Mouse (Mus musculus) forebrain, embryonic 16.5 days (tissue): ENCODE measurements at regions not wholly inside any gene's neighbourhood (a gene's known extent, or its start where the extent isn't known, plus 50 kb on each side); places are given as distances from the start of the nearest gene placed in this dataset.

Experiments used
- ATAC-seq: fragments of 200-750 bp; cut with Nextera tagmentation; 2 replicates; pipeline ENCODE4 v1.8.0; 2017; ENCODE audit warnings: mild to moderate bottlenecking, moderate library complexity
- H3K27ac ChIP-seq: fragments of 300-500 bp; sonication (generic); 2 replicates; pipeline ENCODE4 v1.5.1; 2014; ENCODE audit warnings: low read length, control low read depth
- H3K27me3 ChIP-seq: fragments of 300-500 bp; sonication (generic); replicated peaks from 2 replicates; pipeline ENCODE4 v1.6.1; 2014; ENCODE audit warnings: low read length; ENCODE audit not compliant: control insufficient read depth, insufficient read depth
- H3K36me3 ChIP-seq: fragments of 300-500 bp; sonication (generic); 2 replicates; pipeline ENCODE4 v1.6.1; 2014; ENCODE audit not compliant: control insufficient read depth, insufficient read depth
- H3K4me1 ChIP-seq: fragments of 300-500 bp; sonication (generic); replicated peaks from 2 replicates; pipeline ENCODE4 v1.6.1; 2014; ENCODE audit warnings: low read length; ENCODE audit not compliant: control insufficient read depth, insufficient read depth
- H3K4me2 ChIP-seq: fragments of 300-500 bp; sonication (generic); 2 replicates; pipeline ENCODE4 v1.6.1; 2014; ENCODE audit warnings: mild to moderate bottlenecking, low read length, control low read depth
- H3K4me3 ChIP-seq: fragments of 300-500 bp; sonication (generic); replicated peaks from 2 replicates; pipeline ENCODE4 v1.5.1; 2014; ENCODE audit warnings: mild to moderate bottlenecking, low read length, control low read depth
- H3K9ac ChIP-seq: fragments of 300-500 bp; sonication (generic); replicated peaks from 2 replicates; pipeline ENCODE4 v1.6.1; 2014; ENCODE audit warnings: low read depth, low read length, control low read depth
- H3K9me3 ChIP-seq: fragments of 300-500 bp; sonication (generic); 2 replicates; pipeline ENCODE4 v1.6.1; 2016; ENCODE audit warnings: low read length; ENCODE audit not compliant: control insufficient read depth
- WGBS: fragments of 180-500 bp; shearing (Covaris S2); extraction: QIAGEN DNeasy Blood & Tissue Kit; methylation state at CpG from one replicate; pipeline ENCODE4 v1.1.7; 2014; 5-methylcytosine and 5-hydroxymethylcytosine counted together

DNA sequence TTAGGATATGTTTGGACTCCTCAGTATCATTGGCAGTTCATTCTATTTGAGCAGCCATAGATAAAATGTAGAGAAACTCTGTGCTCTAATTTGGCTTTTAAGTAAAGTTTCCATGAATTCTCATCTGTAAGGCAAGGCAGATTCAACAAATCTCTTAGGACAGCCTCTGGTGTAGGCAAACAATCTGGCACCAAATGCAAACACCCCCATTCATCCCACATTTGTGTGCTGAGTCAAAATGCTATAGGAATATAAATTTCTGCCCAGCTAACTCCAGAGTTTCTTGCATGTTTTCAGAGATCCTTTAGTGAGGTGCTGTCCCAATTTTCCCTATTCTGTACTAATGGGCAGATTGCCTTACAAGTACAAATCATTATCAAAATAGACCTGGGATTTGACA lies 695.7 kb upstream of the Kif18a start:
- no peaks in the 10 kb centered on the region for H3K36me3 ChIP-seq
- H3K4me3 ChIP-seq: no peak overlapping the region
- no peak overlapping the region for H3K27ac ChIP-seq
- no peak overlapping the region for H3K9ac ChIP-seq
- no peak overlapping the region for H3K4me2 ChIP-seq
- H3K27me3 ChIP-seq: no peaks in the 10 kb centered on the region
- no peak for ATAC-seq
- H3K4me1 ChIP-seq: no peaks in the 10 kb centered on the region
- H3K9me3 ChIP-seq: no peaks in the 10 kb centered on the region

DNA sequence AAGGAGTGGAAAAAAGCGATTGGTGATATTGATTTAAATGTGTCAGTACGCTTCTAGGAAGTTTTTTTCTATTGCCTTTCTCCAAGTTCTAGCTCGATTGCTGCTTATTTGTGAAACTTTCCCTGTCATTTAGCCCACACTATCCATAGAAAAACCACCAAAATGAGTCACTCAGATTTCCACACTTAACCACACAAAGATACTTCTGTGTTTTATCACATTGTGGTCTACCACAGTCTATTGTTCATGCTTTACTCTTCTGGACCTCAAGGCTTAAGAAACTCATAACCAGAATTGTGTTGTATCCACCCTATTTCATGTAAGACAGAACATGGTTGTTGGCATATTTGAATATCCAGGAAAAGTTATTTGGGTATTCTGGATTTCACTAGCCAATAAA lies 687.0 kb upstream of the Kif18a start:
- 90% methylated on average over 3 of the region's 3 CpGs for WGBS
- Histone ChIP-seq H3K4me1 (no peaks in the 10 kb centered on the region), H3K4me3 (no peak overlapping the region), H3K36me3 (no peaks in the 10 kb centered on the region), H3K4me2 (no peak overlapping the region), H3K9ac (no peak overlapping the region), H3K27me3 (no peaks in the 10 kb centered on the region), H3K27ac (no peak overlapping the region), H3K9me3 (no peaks in the 10 kb centered on the region)
- ATAC-seq: no peak

DNA sequence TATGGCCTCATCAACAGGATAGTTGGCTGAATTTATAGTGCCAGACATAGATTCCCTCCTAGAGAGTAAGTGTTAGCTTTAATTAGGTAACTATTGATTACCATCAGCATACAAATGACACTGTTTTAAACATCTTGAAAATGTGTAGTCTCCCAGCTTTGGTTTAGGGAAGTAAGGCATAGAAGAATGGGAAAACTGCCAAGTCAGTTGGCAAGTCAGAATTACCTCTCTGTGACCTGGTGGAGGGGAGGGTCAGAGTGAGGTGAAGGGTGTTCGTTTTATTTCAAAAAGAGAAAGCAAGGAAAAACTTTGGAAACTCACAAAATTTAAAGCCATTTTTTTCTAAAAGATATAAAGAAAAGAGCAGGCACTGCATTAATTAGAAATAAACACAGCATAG lies 680.2 kb upstream of the Kif18a start:
- Histone ChIP-seq H3K27me3 (no peaks in the 10 kb centered on the region), H3K9me3 (no peaks in the 10 kb centered on the region), H3K36me3 (no peaks in the 10 kb centered on the region), H3K9ac (no peak overlapping the region), H3K4me2 (no peak overlapping the region), H3K4me3 (no peak overlapping the region), H3K4me1 (no peaks in the 10 kb centered on the region), H3K27ac (no peak overlapping the region)
- no peak for ATAC-seq
- 56% methylated on average over 1 of the region's 1 CpGs for WGBS

DNA sequence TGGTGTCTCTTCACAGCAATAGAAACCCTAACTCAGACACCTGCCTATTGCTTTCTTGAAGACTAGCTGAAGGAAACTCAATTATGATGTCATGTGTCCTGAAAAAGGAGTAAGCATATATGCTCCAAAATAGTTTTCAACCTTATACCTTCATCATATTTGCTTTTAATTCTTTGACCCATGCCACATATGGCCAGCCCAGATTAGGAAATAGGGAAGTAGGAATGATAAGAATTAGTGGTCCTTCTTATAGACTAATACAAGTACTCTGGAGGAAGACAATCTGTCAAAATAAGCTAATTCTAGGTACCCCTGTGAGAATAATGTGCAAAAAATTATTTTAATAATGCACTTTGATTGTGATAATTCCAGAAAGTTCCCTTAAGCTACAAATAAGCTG lies 661.0 kb upstream of the Kif18a start:
- no peak overlapping the region for H3K27ac ChIP-seq
- ATAC-seq: no peak
- H3K27me3 ChIP-seq: no peaks in the 10 kb centered on the region
- H3K4me2 ChIP-seq: no peak overlapping the region
- no peak overlapping the region for H3K9ac ChIP-seq
- no peaks in the 10 kb centered on the region for H3K36me3 ChIP-seq
- H3K4me1 ChIP-seq: 0 out of 2 replicates have a peak, but pooled peaks cover 2% of the 10 kb centered on the region
- no peak overlapping the region for H3K4me3 ChIP-seq
- no peaks in the 10 kb centered on the region for H3K9me3 ChIP-seq

DNA sequence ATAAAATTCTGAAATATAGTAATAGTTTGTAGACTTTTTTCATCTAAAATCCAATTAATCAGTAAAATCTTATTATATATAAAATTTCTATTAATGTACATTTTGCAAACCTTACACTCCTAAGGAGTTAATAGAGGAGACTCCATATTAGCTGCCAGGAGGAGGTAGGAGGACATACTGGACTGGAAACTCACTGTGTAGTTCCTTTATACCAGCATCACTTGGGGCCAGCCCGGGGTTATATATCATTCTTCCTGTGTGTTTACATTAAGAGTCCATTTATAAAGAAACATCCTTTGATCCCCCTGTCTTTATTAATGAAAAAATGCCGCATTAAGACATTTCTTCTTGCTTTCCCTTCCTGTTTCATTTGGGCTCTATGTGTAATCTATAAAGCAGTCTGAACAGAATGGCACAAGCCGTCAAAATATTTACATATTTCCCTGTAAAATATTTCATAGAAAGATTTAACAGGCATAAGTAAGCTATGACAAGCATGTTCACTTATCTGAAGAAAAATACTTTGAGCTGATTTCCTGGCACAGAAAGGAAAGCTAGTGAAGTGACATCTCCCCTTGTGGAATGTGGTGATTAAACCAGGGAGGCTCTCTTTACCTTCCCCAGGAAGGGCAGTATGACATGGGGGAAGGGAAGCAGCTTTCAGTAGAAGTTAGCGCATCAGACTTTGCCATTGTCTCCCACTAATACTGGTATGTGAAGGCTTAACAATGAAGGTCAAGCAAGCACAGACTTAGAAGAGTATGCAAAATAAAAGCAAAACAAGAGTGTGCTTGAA lies 658.0 kb upstream of the Kif18a start:
- WGBS: 79% methylated on average over 4 of the region's 4 CpGs
- no peaks in the 10 kb centered on the region for H3K4me1 ChIP-seq
- ATAC-seq: no peak
- no peak overlapping the region for H3K4me3 ChIP-seq
- no peak overlapping the region for H3K9ac ChIP-seq
- no peaks in the 10 kb centered on the region for H3K27me3 ChIP-seq
- no peak overlapping the region for H3K27ac ChIP-seq
- H3K36me3 ChIP-seq: no peaks in the 10 kb centered on the region
- H3K9me3 ChIP-seq: no peaks in the 10 kb centered on the region
- H3K4me2 ChIP-seq: no peak overlapping the region

DNA sequence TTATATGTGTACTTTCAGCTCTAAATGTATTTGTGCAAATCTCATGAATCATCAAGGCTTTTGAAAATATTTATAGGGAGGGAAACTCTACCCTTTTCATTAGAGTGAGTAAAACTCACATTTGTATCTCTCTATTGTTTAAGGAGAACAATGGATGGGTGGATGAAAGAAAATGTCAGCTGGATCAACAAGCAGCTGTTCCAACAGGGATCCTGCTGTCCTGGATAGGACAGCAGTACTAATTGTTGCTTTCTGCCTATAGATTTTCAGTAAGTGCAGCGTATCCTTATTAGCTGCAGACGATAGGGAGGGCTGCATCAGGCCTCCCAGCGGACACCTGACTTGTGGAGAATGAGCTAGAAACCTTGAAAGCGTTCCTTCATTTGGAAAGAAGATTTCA lies 644.9 kb upstream of the Kif18a start:
- Histone ChIP-seq H3K9me3 (no peaks in the 10 kb centered on the region), H3K4me3 (no peak overlapping the region), H3K4me1 (no peaks in the 10 kb centered on the region), H3K9ac (no peak overlapping the region), H3K27ac (no peak overlapping the region), H3K4me2 (no peak overlapping the region), H3K36me3 (no peaks in the 10 kb centered on the region), H3K27me3 (no peaks in the 10 kb centered on the region)
- WGBS: 65% methylated on average over 4 of the region's 4 CpGs
- no peak for ATAC-seq

DNA sequence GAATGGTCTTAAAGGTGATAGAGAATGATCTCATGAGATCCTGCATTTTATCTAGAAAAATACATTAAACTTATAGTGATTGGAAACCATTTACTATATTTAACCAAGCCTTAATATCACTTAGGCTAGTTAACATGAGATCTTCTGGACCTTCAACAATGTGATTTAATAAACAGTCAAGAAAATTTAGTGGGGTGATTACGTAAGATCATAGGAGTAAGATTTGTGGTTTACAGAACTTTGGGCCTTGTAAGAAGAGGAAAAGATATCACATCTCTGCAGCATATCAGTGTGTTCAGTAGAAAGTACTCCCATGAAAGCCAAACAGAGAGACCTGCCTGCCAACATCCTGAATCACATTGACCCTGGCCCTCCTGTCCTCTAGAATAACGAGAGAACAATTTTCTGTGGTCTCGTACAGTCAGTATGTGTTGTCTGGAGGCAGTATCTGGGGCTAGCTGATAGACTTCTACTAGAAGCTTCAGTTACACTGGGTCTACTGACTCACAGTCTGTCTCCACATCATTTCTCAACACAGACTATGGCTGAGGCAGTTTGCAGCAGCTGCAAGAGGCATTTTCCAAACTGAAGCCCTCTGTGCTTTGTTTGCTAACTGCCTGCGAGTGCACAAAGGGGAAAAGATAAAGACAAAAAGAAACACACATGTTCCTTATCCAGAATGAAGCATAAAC lies 619.7 kb upstream of the Kif18a start:
- Histone ChIP-seq H3K36me3 (no peaks in the 10 kb centered on the region), H3K9ac (no peak overlapping the region), H3K27ac (no peak overlapping the region), H3K4me2 (no peak overlapping the region), H3K4me3 (no peak overlapping the region), H3K4me1 (no peaks in the 10 kb centered on the region), H3K9me3 (no peaks in the 10 kb centered on the region), H3K27me3 (no peaks in the 10 kb centered on the region)
- ATAC-seq: no peak
- 66% methylated on average over 4 of the region's 4 CpGs for WGBS

DNA sequence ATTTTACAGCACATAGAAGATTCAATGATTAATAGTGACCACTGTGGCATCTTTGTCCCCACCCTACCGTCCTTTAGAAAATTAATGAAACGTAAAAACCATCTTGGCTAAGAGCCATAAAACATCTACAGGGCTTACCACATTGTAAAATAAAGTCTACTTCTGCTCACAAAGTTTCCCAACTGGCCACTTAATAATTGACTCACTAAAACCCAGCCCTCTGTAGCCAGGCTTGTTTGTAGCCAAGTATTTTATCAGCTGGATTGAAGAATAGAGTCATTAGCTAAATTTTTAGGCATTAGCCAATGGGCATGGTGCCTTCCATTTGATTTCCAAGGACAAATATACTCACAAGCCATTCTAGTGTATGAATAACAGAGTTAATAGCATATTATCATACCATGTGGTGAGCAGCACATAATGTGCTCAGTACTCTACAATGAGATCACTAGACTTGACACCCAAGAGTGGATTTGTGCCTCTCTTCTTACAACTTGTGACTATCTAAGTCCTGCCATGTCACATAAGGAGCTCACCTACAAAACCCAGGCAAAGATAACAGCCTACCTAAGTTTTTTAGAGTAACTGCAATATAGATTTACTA lies 602.7 kb upstream of the Kif18a start:
- WGBS: 52% methylated on average over 2 of the region's 2 CpGs
- H3K4me2 ChIP-seq: no peak overlapping the region
- ATAC-seq: no peak

DNA sequence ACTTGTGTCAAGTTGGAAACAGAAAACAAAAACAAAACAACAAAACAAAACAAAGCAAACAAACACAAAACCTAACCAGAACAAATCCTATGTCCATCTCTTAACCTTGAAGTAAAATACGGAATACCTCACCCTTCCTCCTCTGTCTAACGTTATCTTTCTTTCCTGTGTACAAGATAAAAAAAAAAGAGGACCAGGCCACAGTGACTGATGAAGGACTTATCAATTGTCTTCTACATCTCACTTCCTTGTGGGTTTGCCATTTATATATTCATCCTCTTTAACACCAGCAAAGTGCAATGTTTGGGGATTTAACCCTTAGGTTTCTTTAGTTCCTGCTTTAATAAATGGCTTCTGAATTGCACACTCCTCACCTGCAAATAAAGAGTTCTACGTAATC lies 599.0 kb upstream of the Kif18a start:
- Histone ChIP-seq H3K27ac (no peak overlapping the region), H3K9ac (no peak overlapping the region), H3K27me3 (no peaks in the 10 kb centered on the region), H3K4me1 (no peaks in the 10 kb centered on the region), H3K36me3 (no peaks in the 10 kb centered on the region), H3K9me3 (no peaks in the 10 kb centered on the region), H3K4me3 (no peak overlapping the region), H3K4me2 (no peak overlapping the region)
- WGBS: 88% methylated on average over 3 of the region's 3 CpGs
- ATAC-seq: no peak

More for the DNA sequence above, 602.7 kb upstream of the Kif18a start:
- H3K36me3 ChIP-seq: no peaks in the 10 kb centered on the region
- no peaks in the 10 kb centered on the region for H3K4me1 ChIP-seq
- no peaks in the 10 kb centered on the region for H3K9me3 ChIP-seq
- no peak overlapping the region for H3K9ac ChIP-seq
- no peak overlapping the region for H3K4me3 ChIP-seq
- no peak overlapping the region for H3K27ac ChIP-seq
- no peaks in the 10 kb centered on the region for H3K27me3 ChIP-seq
